Mouse (Mus musculus) embryonic fibroblast, embryonic 13.5 days (primary cell): ENCODE measurements around the gene Cacnb3.

Source experiments
- CTCF ChIP-seq: IDR thresholded peaks from 2 replicates; pipeline ENCODE4 v1.5.1; 2011; ENCODE audit warnings: mild to moderate bottlenecking, control low read depth, low read length, moderate library complexity, borderline replicate concordance; ENCODE audit not compliant: insufficient read depth
- POLR2A ChIP-seq: IDR thresholded peaks from 2 replicates; pipeline ENCODE4 v1.6.1; 2011; ENCODE audit warnings: low read depth, mild to moderate bottlenecking, control low read depth, low read length, moderate library complexity

DNA sequence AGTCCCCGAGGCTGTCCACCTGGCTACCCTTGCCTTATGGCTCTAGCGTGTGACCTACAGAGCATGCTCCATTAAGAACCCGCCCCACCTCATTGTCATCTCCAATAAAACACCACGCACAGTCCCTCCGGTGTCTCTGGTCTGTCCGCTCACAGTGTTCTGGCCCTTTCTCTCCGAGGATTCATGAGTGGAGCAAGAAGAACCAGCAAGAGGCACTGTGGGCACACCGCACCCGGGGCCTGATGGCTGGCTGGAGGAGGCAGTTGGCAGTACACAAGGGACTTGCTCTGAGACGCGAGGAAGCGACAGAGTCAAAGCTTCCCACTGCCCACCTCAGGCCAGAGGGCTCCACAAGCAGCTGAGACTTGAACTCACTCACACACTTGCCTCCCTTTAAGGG is 13.8 kb downstream of the Cacnb3 start:
- TF ChIP-seq CTCF = no peak
- no peak for TF ChIP-seq POLR2A
